Mouse (Mus musculus): Measurements from ENCODE around the gene Zdhhc5.
"Not testable (repeated sequence)": the region's sequence is repeated elsewhere in the genome, so short reads cannot be mapped to it uniquely, and the experiment has no call there.

Zdhhc5 gene

GRCm38 (mm10) chr2:84695007-84695695 is 19.8 kb downstream of the Zdhhc5 start:
- no peak for DNase-seq (ENCODE audit: extremely low read depth, low read depth)

DNA sequence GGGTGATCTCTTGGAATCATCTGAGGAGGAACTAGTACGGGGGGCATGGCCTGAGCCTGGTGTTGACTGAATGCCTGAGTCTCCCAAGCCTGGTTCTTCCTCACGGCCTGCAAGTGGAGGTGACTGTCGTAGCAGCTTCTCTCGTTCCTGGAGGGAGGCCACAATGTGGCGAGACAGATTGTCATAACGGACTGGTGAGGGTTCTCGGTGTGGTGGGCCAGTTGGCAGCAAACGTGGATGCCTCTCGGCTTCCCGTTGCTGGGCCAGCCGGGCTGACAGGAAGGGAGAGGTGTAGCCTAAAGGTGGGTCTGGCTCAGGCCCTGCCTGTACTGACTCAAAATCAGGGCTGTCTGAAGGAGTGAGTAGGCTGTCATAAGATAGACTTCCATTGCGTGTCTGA is 24.9 kb downstream of the Zdhhc5 start:
- DNase-seq (ENCODE audit: extremely low read depth, low read depth) = no peak

- no peak for DNase-seq (ENCODE audit: extremely low read depth, low read depth)
Observed at GRCm38 (mm10) chr2:84688080-84688844, 26.7 kb downstream of the Zdhhc5 start.

GRCm38 (mm10) chr2:84682605-84683183 is 32.3 kb downstream of the Zdhhc5 start:
- peak; percentile 67 for DNase-seq (ENCODE audit: extremely low read depth, low read depth)

GRCm38 (mm10) chr2:84679016-84679415 is 36.0 kb downstream of the Zdhhc5 start, which contains the start of gene Tmx2:
TSS of gene Tmx2 (minus strand) at chr2:84679140.
- DNase-seq (ENCODE audit: extremely low read depth, low read depth) = no peak

GRCm38 (mm10) chr2:84677968-84678880 is 36.8 kb downstream of the Zdhhc5 start, which contains the start of the genes Gm28635 and Med19:
TSS of gene Gm28635 (minus strand) at chr2:84678041.
TSS of gene Med19 (plus strand) at chr2:84678402.
- DNase-seq (ENCODE audit: extremely low read depth, low read depth) = peak; percentile 100

- no peak for DNase-seq (ENCODE audit: extremely low read depth, low read depth)
Observed at GRCm38 (mm10) chr2:84677270-84677967, 37.6 kb downstream of the Zdhhc5 start.

DNA sequence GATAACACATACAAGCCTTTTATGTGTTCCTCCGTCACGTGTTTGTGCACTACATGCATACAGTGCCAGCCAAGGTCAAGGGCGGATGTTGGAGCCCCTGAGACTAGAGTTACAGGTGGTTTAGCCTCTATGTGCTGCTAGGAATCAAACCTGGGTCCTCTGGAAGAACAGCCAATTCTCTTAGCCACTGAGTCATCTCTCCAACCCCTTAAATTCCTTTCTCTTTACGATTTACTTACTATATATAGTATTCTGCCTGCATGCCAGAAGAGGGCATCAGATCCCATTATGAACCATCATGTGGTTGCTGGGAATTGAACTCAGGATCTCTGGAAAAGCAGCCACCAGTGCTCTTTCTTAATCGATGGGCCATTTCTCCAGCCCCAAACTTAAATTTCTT is 43.4 kb downstream of the Zdhhc5 start:
- not testable (repeated sequence) for DNase-seq (ENCODE audit: extremely low read depth, low read depth)

DNA sequence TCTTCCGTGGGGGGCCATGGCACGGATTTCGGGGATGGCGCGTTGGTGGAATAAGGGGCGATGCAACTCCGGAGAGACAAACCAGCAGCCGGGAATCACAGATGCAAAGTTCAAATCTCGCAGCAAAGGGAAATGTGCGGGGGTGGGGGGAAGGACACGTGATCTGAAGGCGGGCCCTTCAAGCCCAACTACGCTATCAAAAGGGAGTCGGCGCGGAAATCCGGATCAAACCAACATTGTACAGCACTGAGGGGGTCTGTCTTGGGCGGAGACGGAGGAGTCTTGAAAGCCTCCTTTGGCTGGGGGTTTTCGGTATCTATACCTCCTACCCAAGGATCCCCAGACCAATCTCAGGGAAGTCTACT is 44.4 kb downstream of the Zdhhc5 start, which contains the start of gene Selenoh:
TSS of gene Selenoh (minus strand) at position 202 of the 365 bp plus-strand sequence.
- peak; percentile 90 for DNase-seq (ENCODE audit: extremely low read depth, low read depth)

- DNase-seq (ENCODE audit: extremely low read depth, low read depth) = no peak
Observed at GRCm38 (mm10) chr2:84669828-84670568, 45.0 kb downstream of the Zdhhc5 start.

DNA sequence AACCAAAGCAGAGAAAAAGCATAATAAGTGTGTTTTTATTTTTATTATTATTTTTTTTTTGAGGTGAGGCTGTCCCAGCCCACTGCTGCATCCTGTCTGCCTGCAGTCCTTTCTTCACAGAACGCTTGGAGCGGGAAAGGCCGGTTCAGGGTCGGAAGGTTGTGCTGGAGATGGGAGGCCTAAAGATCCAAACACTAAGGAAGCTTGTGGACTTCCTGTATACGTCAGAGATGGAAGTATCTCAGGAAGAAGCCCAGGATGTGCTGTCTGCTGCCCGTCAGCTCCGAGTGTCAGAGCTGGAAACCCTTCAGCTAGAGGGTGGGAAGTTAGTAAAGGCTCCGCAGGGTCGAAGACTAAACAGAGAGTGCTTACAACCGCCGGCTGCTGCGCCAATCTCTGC is 48.9 kb downstream of the Zdhhc5 start:
- no peak for DNase-seq (ENCODE audit: extremely low read depth, low read depth)

GRCm38 (mm10) chr2:84662866-84663265 is 52.1 kb downstream of the Zdhhc5 start:
- peak; percentile 75 for DNase-seq (ENCODE audit: extremely low read depth, low read depth)

DNA sequence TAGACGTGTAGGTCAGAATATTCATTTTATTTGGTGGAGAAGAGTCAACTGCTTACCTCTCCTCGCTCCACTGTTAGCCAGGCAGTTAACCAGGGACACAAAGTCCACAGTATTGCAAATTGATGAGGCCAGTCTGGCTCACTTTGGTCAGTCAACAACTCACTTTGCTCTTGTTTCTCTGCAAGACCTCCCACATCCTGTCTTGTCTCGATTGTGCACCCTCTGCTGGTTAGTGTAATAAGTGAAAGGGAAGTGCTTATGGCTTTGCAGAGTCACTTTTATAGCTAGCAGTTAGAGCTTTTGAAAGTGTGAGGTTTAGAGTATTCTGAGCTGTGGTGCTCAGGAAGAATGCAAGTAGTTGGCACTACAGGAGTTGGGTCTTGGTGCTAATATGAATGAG is 54.7 kb downstream of the Zdhhc5 start:
- DNase-seq (ENCODE audit: extremely low read depth, low read depth) = peak; percentile 60

DNA sequence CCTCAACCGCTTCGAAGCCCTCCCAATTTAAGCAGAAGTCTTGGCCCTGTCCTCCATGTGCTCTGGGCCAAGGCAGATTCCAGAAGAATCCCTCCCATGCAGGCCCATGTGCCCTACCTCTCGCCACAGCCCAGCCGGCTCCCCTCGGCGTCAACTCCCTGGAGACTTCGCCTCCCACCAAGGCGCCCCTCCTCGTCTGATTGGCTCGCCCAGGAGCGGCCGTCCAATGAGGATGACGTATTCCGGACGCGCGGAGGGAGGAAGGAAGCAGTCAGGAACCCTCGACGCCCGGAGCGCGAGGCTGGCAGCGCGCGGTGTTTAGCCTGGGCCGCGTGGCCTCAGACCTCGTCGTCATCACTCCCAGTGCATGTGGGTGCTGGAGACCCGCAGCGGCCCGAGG is 56.2 kb downstream of the Zdhhc5 start, which contains the start of gene Btbd18:
TSS of gene Btbd18 (plus strand) at position 274 of the 400 bp plus-strand sequence.
- no peak for DNase-seq (ENCODE audit: extremely low read depth, low read depth)

DNA sequence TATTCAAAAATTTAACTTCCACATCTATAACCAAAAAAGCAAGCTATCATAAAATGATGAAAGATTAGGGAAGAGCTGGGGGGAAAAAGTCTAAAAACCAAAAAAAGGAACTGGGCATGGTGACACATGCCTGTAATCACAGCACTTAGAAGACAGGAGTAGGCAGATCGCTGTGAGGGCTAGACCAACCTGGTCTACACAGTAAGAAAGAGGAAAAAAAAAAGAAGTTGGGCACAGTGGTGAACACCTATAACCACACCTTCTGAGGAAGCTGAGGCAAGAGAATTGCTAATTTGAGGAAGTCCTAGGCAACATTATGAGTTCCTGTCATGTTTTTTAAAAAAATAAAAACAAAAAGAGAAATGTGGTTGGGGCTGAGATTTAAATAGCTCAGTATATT is 59.1 kb downstream of the Zdhhc5 start:
- no peak for DNase-seq (ENCODE audit: extremely low read depth, low read depth)

- no peak for DNase-seq (ENCODE audit: extremely low read depth, low read depth)
Observed at GRCm38 (mm10) chr2:84653354-84653753, 61.6 kb downstream of the Zdhhc5 start.

GRCm38 (mm10) chr2:84650464-84651195 is 64.3 kb downstream of the Zdhhc5 start, which contains the start of gene Ctnnd1:
TSS of gene Ctnnd1 (minus strand) at chr2:84650765.
- peak; percentile 88 for DNase-seq (ENCODE audit: extremely low read depth, low read depth)

DNA sequence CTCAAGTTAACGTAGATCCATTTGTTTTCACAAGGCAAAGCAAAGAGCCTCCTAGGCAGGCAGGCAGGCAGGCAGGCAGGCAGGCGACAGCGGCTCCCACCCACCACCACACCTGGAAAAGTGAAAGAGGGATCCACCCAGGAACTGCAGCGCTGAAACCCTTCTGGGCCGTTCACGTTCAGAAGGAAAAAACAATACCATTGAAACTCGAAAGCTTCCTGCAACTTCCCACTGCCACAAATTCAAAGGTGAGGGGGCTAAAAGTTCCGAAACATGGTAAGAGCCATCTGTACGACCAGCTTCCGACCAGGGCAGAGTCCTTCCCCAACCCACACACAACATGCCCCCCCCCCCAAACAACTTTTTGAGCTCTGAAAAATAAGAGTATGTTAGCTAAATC is 65.3 kb downstream of the Zdhhc5 start:
- DNase-seq (ENCODE audit: extremely low read depth, low read depth) = no peak

GRCm38 (mm10) chr2:84648369-84648768 is 66.6 kb downstream of the Zdhhc5 start:
- no peak for DNase-seq (ENCODE audit: extremely low read depth, low read depth)

All from MEL-GATA-1-ER (cell line).